ENCODE assay signal across 9 mouse cellular contexts in genomic region chr9:54438246-54438645, GRCm38 (mm10).
A peak's percentile ranks its signal among the peaks of the same experiment; 100 is the strongest.
DNase-seq lines count a peak whose midpoint lies in the region; ATAC-seq and TF ChIP-seq lines count a peak whose summit lies in the region.
"Had no signal": no experiment of that assay in that cellular context is flagged by ENCODE, and none has a peak within 500 bp of the region (broad histone marks: within the 10 kb centered on the region; RNA-seq: fewer than 3 reads in every experiment).

No protein-coding gene starts in this region.

- H3K4me1 ChIP-seq in testis, adult 2 months (ENCODE audit: control insufficient read depth, insufficient read depth, low read length), result no peaks in the 10 kb centered on the region
- no peaks in the 10 kb centered on the region for H3K4me1 ChIP-seq in hindbrain, postnatal 0 days (ENCODE audit: insufficient read depth, low read length)
- no peaks in the 10 kb centered on the region for H3K4me1 ChIP-seq in lung, postnatal 0 days (ENCODE audit: insufficient read depth, low read depth, low read length)

- ATAC-seq in hindbrain, postnatal 0 days, result no peak
- ATAC-seq in lung, postnatal 0 days, result no peak

- no peaks in the 10 kb centered on the region for H3K36me3 ChIP-seq in testis, adult 2 months (ENCODE audit: control insufficient read depth, insufficient read depth, low read length)
- no peaks in the 10 kb centered on the region for H3K36me3 ChIP-seq in hindbrain, postnatal 0 days (ENCODE audit: insufficient read depth, low read length)
- no peaks in the 10 kb centered on the region for H3K36me3 ChIP-seq in lung, postnatal 0 days (ENCODE audit: insufficient read depth, low read length)

- no peaks in the 10 kb centered on the region for H3K9me3 ChIP-seq in hindbrain, postnatal 0 days (ENCODE audit: low read length)
- no peaks in the 10 kb centered on the region for H3K9me3 ChIP-seq in lung, postnatal 0 days (ENCODE audit: low read length)

- TF ChIP-seq POLR2A in testis, adult 2 months (IDR thresholded peaks at IDR 0.05; ENCODE audit: control insufficient read depth, low read depth, low read length), result no peak

- no peak overlapping the region for H3K4me2 ChIP-seq in hindbrain, postnatal 0 days (ENCODE audit: low read depth, low read length)
- no peak overlapping the region for H3K4me2 ChIP-seq in lung, postnatal 0 days (replicated peaks; ENCODE audit: low read depth, low read length)

- no peak for TF ChIP-seq EP300 in lung, postnatal 0 days (IDR thresholded peaks at IDR 0.05)

- DNase-seq in gastrocnemius, adult 18-20 months (ENCODE audit: low spot score), result peak; percentile 27
- no peak for DNase-seq in gastrocnemius, adult 8-10 months (ENCODE audit: low spot score in 2 of 2)
- DNase-seq in testis, postnatal 14 days (ENCODE audit: low spot score), result no peak
- peak; percentile 87 for DNase-seq in embryo, embryonic 10 days (ENCODE audit: low spot score)
- DNase-seq in hindbrain, postnatal 0 days (ENCODE audit: low spot score), result peak; percentile 80
- peak; percentile 47 for DNase-seq in lung, postnatal 0 days (ENCODE audit: low spot score)
- DNase-seq in urinary bladder, postnatal 10 days (ENCODE audit: low spot score), result no peak

- H3K9ac ChIP-seq in hindbrain, postnatal 0 days (replicated peaks; ENCODE audit: low read length), result no peak overlapping the region
- H3K9ac ChIP-seq in lung, postnatal 0 days (replicated peaks; ENCODE audit: low read depth), result no peak overlapping the region

- TF ChIP-seq CTCF in testis, adult 2 months (IDR thresholded peaks at IDR 0.05; ENCODE audit: control insufficient read depth, insufficient read depth, insufficient replicate concordance, low read depth, low read length), result peak; percentile 47; the same call in 1 of the 2 replicates
- peak; percentile 73 for TF ChIP-seq CTCF in hindbrain, postnatal 0 days (IDR thresholded peaks at IDR 0.05; ENCODE audit: low read depth)
- peak; percentile 68 for TF ChIP-seq CTCF in lung, postnatal 0 days (IDR thresholded peaks at IDR 0.05)

- no peaks in the 10 kb centered on the region for H3K27me3 ChIP-seq in testis, adult 2 months (ENCODE audit: control insufficient read depth, insufficient read depth, low read length)
- H3K27me3 ChIP-seq in hindbrain, postnatal 0 days (ENCODE audit: insufficient read depth, low read length), result no peaks in the 10 kb centered on the region
- no peaks in the 10 kb centered on the region for H3K27me3 ChIP-seq in lung, postnatal 0 days (replicated peaks; ENCODE audit: insufficient read depth, low read length)

- WGBS in hindbrain, postnatal 0 days, result 26% methylated on average over 2 of the region's 2 CpGs
- 28% methylated on average over 2 of the region's 2 CpGs for WGBS in lung, postnatal 0 days

- no peak overlapping the region for H3K4me3 ChIP-seq in testis, adult 2 months (ENCODE audit: control insufficient read depth, low read depth, low read length)
- no peak overlapping the region for H3K4me3 ChIP-seq in hindbrain, postnatal 0 days (ENCODE audit: low read length)
- no peak overlapping the region for H3K4me3 ChIP-seq in lung, postnatal 0 days (ENCODE audit: low read depth, low read length)
- H3K4me3 ChIP-seq: myocyte had no signal

- H3K27ac ChIP-seq in testis, adult 2 months (ENCODE audit: control insufficient read depth, insufficient read depth, low read depth, low read length), result no peak overlapping the region
- no peak overlapping the region for H3K27ac ChIP-seq in hindbrain, postnatal 0 days
- no peak overlapping the region for H3K27ac ChIP-seq in lung, postnatal 0 days (ENCODE audit: low read length)

Comparison
In these comparisons a context has a peak if more than half of its experiments do, and no peak if none do; other contexts are left out.
1. DNase-seq: peak in gastrocnemius, adult 18-20 months (single experiment), embryo, embryonic 10 days (single experiment), hindbrain, postnatal 0 days (single experiment) and lung, postnatal 0 days (single experiment); none in gastrocnemius, adult 8-10 months (0 of 2), testis, postnatal 14 days (single experiment) and urinary bladder, postnatal 10 days (single experiment).
2. Peak in every context shown above with its lines, with median percentiles within 50 percentile points of each other: CTCF ChIP-seq.